Mouse (Mus musculus) neural tube, embryonic 14.5 days (tissue): ENCODE data around the gene Zfp618. TPM values are rescaled to one million over a fixed set of nuclear protein-coding genes. Genes with fewer than 3 reads are reported as not detected.

Experiments used
- ATAC-seq: fragments of 200-750 bp; cut with Nextera tagmentation; 2 replicates; pipeline ENCODE4 v1.8.0; 2017; ENCODE audit warnings: low read depth, mild to moderate bottlenecking, moderate TSS enrichment, moderate library complexity
- H3K27ac ChIP-seq: fragments of 300-500 bp; sonication (generic); 2 replicates; pipeline ENCODE4 v1.5.1; 2014; ENCODE audit warnings: low read depth, mild to moderate bottlenecking, control low read depth, low read length, moderate library complexity, mixed read lengths
- H3K27me3 ChIP-seq: fragments of 300-500 bp; sonication (generic); 2 replicates; pipeline ENCODE4 v1.6.1; 2014; ENCODE audit warnings: low read length; ENCODE audit not compliant: control insufficient read depth, insufficient read depth
- H3K36me3 ChIP-seq: fragments of 300-500 bp; sonication (generic); 2 replicates; pipeline ENCODE4 v1.6.1; 2014; ENCODE audit warnings: low read length, mixed read lengths; ENCODE audit not compliant: control insufficient read depth, insufficient read depth
- H3K4me1 ChIP-seq: fragments of 300-500 bp; sonication (generic); 2 replicates; pipeline ENCODE4 v1.6.1; 2014; ENCODE audit warnings: low read length; ENCODE audit not compliant: control insufficient read depth, insufficient read depth
- H3K4me2 ChIP-seq: fragments of 300-500 bp; sonication (generic); 2 replicates; pipeline ENCODE4 v1.6.1; 2014; ENCODE audit warnings: mild to moderate bottlenecking, low read depth, low read length, control low read depth
- H3K4me3 ChIP-seq: fragments of 300-500 bp; sonication (generic); 2 replicates; pipeline ENCODE4 v1.5.1; 2014; ENCODE audit warnings: low read depth, low read length, control low read depth, mixed read lengths
- H3K9ac ChIP-seq: fragments of 300-500 bp; sonication (generic); replicated peaks from 2 replicates; pipeline ENCODE4 v1.6.1; 2014; ENCODE audit warnings: low read depth, mild to moderate bottlenecking, control low read depth, low read length, mixed read lengths
- H3K9me3 ChIP-seq: fragments of 300-500 bp; sonication (generic); 2 replicates; pipeline ENCODE4 v1.6.1; 2016; ENCODE audit warnings: low read length; ENCODE audit not compliant: control insufficient read depth
- WGBS: fragments of 180-500 bp; shearing (Covaris S2); extraction: QIAGEN DNeasy Blood & Tissue Kit; methylation state at CpG from one replicate; pipeline ENCODE4 v1.1.7; 2014; 5-methylcytosine and 5-hydroxymethylcytosine counted together
- polyA plus RNA-seq: library from polyadenylated mRNA; unstranded; fragments of >200 nt; fragmentation: Nextera tagmentation; extraction: Ambion mirVana; gene quantifications from 2 replicates; pipeline ENCODE4 v1.2.1, GENCODE M21; 2014

The Zfp618 gene
- polyA plus RNA-seq, 1 experiment from 2014 or later, result 30.2 TPM

GRCm38 (mm10) chr4:63049596-63050318 is 84.4 kb downstream of the Zfp618 start:
- Histone ChIP-seq H3K4me2 (no peak overlapping the region), H3K9ac (no peak overlapping the region), H3K27ac (no peak overlapping the region), H3K4me1 (peaks cover 5% of the 10 kb centered on the region; the same call in 1 of the 2 replicates), H3K4me3 (no peak overlapping the region), H3K9me3 (no peaks in the 10 kb centered on the region), H3K36me3 (no peaks in the 10 kb centered on the region), H3K27me3 (no peaks in the 10 kb centered on the region)
- no peak for ATAC-seq

DNA sequence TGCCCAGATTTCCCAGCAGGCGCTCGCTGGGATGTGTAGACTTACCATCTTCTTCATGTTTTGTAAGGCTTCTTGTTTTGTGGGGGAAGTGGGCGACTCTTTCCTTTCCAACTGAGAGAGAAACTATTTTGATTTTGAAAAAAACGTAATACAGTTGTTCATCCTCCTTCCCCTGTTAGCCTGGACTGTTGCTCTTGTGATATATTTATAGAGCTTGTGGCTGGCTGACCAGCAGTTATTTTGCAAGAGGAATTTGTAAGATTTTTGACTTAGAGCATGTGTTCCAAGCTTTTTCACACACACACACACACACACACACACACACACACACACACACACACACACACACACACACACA is 84.9 kb downstream of the Zfp618 start:
- no peak for ATAC-seq
- Histone ChIP-seq H3K27ac (no peak overlapping the region), H3K27me3 (no peaks in the 10 kb centered on the region), H3K4me3 (no peak overlapping the region), H3K4me2 (no peak overlapping the region), H3K9ac (no peak overlapping the region), H3K9me3 (no peaks in the 10 kb centered on the region), H3K36me3 (no peaks in the 10 kb centered on the region), H3K4me1 (peaks cover 8% of the 10 kb centered on the region; the same call in 1 of the 2 replicates)
- 81% methylated on average over 4 of the region's 4 CpGs for WGBS

- 0 out of 2 replicates have a peak overlapping the region, but pooled peaks have one; percentile 16 for H3K27ac ChIP-seq
- no peak overlapping the region for H3K9ac ChIP-seq
- WGBS, result 53% methylated on average over 4 of the region's 4 CpGs
- no peaks in the 10 kb centered on the region for H3K9me3 ChIP-seq
- ATAC-seq, result peak; percentile 62; the same call in 1 of the 2 replicates
- H3K27me3 ChIP-seq, result no peaks in the 10 kb centered on the region
- no peaks in the 10 kb centered on the region for H3K36me3 ChIP-seq
- peaks cover 13% of the 10 kb centered on the region; the same call in 1 of the 2 replicates for H3K4me1 ChIP-seq
- H3K4me3 ChIP-seq, result no peak overlapping the region
- H3K4me2 ChIP-seq, result no peak overlapping the region
Observed at GRCm38 (mm10) chr4:63050949-63051348, 85.6 kb downstream of the Zfp618 start.

DNA sequence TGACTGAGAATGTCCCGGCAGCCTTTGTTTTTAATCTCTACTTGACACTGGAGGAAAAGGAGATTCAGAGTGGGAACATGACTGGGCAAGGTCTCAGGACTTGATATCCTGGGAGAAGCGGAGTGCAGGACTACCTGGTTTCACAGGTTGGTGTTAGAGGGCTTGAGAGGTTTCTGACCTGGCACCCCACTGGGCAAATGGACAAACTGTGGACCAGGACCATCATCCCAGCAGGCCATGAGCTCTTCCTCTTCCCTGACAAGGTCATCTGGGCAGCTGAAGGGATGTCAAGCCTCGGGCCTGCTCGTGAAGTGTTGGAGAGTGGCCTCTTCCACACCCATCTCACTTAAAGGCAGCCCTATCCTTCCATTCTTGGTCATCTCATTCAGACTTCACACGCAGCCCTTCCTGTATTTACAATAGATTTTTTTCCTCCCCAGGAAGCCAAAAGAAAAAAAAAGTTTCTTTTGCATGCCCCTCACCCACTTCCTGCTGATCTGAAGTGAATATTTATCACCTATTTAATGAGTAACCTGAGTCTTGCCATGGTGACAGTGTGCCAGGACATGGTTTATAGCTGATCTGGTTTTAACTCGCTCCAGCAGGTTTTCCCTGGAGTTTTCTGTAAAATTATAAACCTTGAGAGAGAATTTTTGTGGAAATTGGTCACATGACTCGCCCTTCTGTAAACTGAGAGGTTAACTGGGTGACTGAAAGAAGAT is 86.7 kb downstream of the Zfp618 start:
- H3K4me2 ChIP-seq, result no peak overlapping the region
- H3K27me3 ChIP-seq, result no peaks in the 10 kb centered on the region
- H3K36me3 ChIP-seq, result no peaks in the 10 kb centered on the region
- no peak overlapping the region for H3K4me3 ChIP-seq
- WGBS, result 60% methylated on average over 7 of the region's 7 CpGs
- H3K4me1 ChIP-seq, result peaks cover 20% of the 10 kb centered on the region; the same call in 1 of the 2 replicates
- H3K9me3 ChIP-seq, result no peaks in the 10 kb centered on the region
- H3K9ac ChIP-seq, result no peak overlapping the region
- no peak overlapping the region for H3K27ac ChIP-seq
- no peak for ATAC-seq

DNA sequence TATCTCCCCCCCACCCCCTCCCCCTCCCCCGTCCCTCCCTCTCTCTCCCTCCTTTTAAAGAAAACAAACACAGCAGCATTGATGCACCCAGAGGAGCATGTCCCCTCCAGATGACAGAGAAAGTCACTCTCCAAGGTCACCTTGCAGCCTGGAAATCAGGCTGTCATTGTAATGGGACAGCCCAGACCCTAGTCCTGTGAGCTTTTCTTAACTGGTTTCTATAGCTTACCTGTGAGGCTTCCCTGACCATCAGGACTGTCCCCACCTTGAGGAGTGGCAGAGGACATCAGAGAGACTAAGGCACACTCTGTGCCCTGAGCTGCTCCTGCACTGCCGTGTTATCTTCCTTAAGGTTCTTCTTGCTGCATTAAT is 87.3 kb downstream of the Zfp618 start:
- no peak for ATAC-seq
- H3K36me3 ChIP-seq, result no peaks in the 10 kb centered on the region
- H3K27me3 ChIP-seq, result no peaks in the 10 kb centered on the region
- H3K9ac ChIP-seq, result no peak overlapping the region
- H3K27ac ChIP-seq, result no peak overlapping the region
- WGBS, result 62% methylated on average over 2 of the region's 2 CpGs
- peaks cover 20% of the 10 kb centered on the region; the same call in 1 of the 2 replicates for H3K4me1 ChIP-seq
- H3K4me2 ChIP-seq, result no peak overlapping the region
- no peak overlapping the region for H3K4me3 ChIP-seq
- H3K9me3 ChIP-seq, result no peaks in the 10 kb centered on the region

- Histone ChIP-seq H3K36me3 (no peaks in the 10 kb centered on the region), H3K27ac (no peak overlapping the region), H3K9me3 (no peaks in the 10 kb centered on the region), H3K27me3 (no peaks in the 10 kb centered on the region), H3K4me3 (no peak overlapping the region), H3K4me1 (peaks cover 28% of the 10 kb centered on the region), H3K9ac (no peak overlapping the region), H3K4me2 (no peak overlapping the region)
- WGBS, result 64% methylated on average over 10 of the region's 10 CpGs
- no peak for ATAC-seq
Observed at GRCm38 (mm10) chr4:63055216-63055745, 89.9 kb downstream of the Zfp618 start.

- Histone ChIP-seq H3K36me3 (no peaks in the 10 kb centered on the region), H3K4me2 (no peak overlapping the region), H3K4me1 (peaks cover 32% of the 10 kb centered on the region), H3K4me3 (no peak overlapping the region), H3K27me3 (no peaks in the 10 kb centered on the region), H3K9me3 (no peaks in the 10 kb centered on the region), H3K27ac (peak overlapping the region; percentile 81), H3K9ac (no peak overlapping the region)
- 27% methylated on average over 7 of the region's 7 CpGs for WGBS
- peak; percentile 47; the same call in 1 of the 2 replicates for ATAC-seq
Observed at GRCm38 (mm10) chr4:63056641-63057415, 91.5 kb downstream of the Zfp618 start.

- Histone ChIP-seq H3K4me1 (peaks cover 32% of the 10 kb centered on the region), H3K9ac (no peak overlapping the region), H3K27me3 (no peaks in the 10 kb centered on the region), H3K9me3 (no peaks in the 10 kb centered on the region), H3K4me3 (no peak overlapping the region), H3K36me3 (no peaks in the 10 kb centered on the region), H3K4me2 (no peak overlapping the region), H3K27ac (no peak overlapping the region)
- 38% methylated on average over 5 of the region's 5 CpGs for WGBS
- ATAC-seq, result no peak
Observed at GRCm38 (mm10) chr4:63057581-63057980, 92.2 kb downstream of the Zfp618 start.
